Mouse (Mus musculus) hindbrain, embryonic 12.5 days (tissue): ENCODE results near the gene Rarres1. TPM values are rescaled to one million over a fixed set of nuclear protein-coding genes. Genes with fewer than 3 reads are reported as not detected.

Source experiments
- ATAC-seq: fragments of 200-750 bp; cut with Nextera tagmentation; 2 replicates; pipeline ENCODE4 v1.8.0; 2017; ENCODE audit warnings: moderate TSS enrichment; ENCODE audit not compliant: low FRiP score
- H3K27ac ChIP-seq: fragments of 300-500 bp; sonication (generic); 2 replicates; pipeline ENCODE4 v1.5.1; 2016; ENCODE audit warnings: mild to moderate bottlenecking
- H3K27me3 ChIP-seq: fragments of 300-500 bp; sonication (generic); 2 replicates; pipeline ENCODE4 v1.6.1; 2016; ENCODE audit warnings: mild to moderate bottlenecking
- H3K36me3 ChIP-seq: fragments of 300-500 bp; sonication (generic); 2 replicates; pipeline ENCODE4 v1.6.1; 2016; ENCODE audit warnings: mild to moderate bottlenecking
- H3K4me1 ChIP-seq: fragments of 300-500 bp; sonication (generic); 2 replicates; pipeline ENCODE4 v1.6.1; 2016
- H3K4me2 ChIP-seq: fragments of 300-500 bp; sonication (generic); replicated peaks from 2 replicates; pipeline ENCODE4 v1.6.1; 2016; ENCODE audit warnings: mild to moderate bottlenecking
- H3K4me3 ChIP-seq: fragments of 300-500 bp; sonication (generic); 2 replicates; pipeline ENCODE4 v1.5.1; 2016; ENCODE audit warnings: mild to moderate bottlenecking
- H3K9ac ChIP-seq: fragments of 300-500 bp; sonication (generic); 2 replicates; pipeline ENCODE4 v1.6.1; 2016; ENCODE audit warnings: mild to moderate bottlenecking, moderate library complexity
- H3K9me3 ChIP-seq: fragments of 300-500 bp; sonication (generic); replicated peaks from 2 replicates; pipeline ENCODE4 v1.6.1; 2016; ENCODE audit warnings: mild to moderate bottlenecking
- WGBS: fragments of 180-500 bp; shearing (Covaris S2); methylation state at CpG from one replicate; pipeline ENCODE4 v1.1.7; 2016; 5-methylcytosine and 5-hydroxymethylcytosine counted together
- polyA plus RNA-seq: library from polyadenylated mRNA; unstranded; fragments of >200 nt; fragmentation: Nextera tagmentation; extraction: Ambion mirVana; gene quantifications from 2 replicates; pipeline ENCODE4 v1.2.1, GENCODE M21; 2016

Gene Rarres1
- polyA plus RNA-seq, 1 experiment from 2014 or later: 1.6 TPM

GRCm38 (mm10) chr3:67485233-67485632 is 30.1 kb downstream of the Rarres1 start:
- WGBS: 86% methylated on average over 2 of the region's 2 CpGs
- ATAC-seq: no peak

GRCm38 (mm10) chr3:67482400-67482799 is 32.9 kb downstream of the Rarres1 start:
- 92% methylated on average over 10 of the region's 10 CpGs for WGBS
- Histone ChIP-seq H3K9me3 (no peaks in the 10 kb centered on the region), H3K4me3 (no peak overlapping the region), H3K27ac (no peak overlapping the region), H3K27me3 (no peaks in the 10 kb centered on the region), H3K4me1 (no peaks in the 10 kb centered on the region), H3K36me3 (peaks cover 5% of the 10 kb centered on the region; the same call in 1 of the 2 replicates), H3K9ac (no peak overlapping the region), H3K4me2 (no peak overlapping the region)
- no peak for ATAC-seq

More at GRCm38 (mm10) chr3:67485233-67485632, 30.1 kb downstream of the Rarres1 start:
- H3K27me3 ChIP-seq: no peaks in the 10 kb centered on the region
- H3K9ac ChIP-seq: no peak overlapping the region
- H3K36me3 ChIP-seq: no peaks in the 10 kb centered on the region
- no peak overlapping the region for H3K4me2 ChIP-seq
- no peak overlapping the region for H3K4me3 ChIP-seq
- no peaks in the 10 kb centered on the region for H3K4me1 ChIP-seq
- no peak overlapping the region for H3K27ac ChIP-seq
- no peaks in the 10 kb centered on the region for H3K9me3 ChIP-seq

GRCm38 (mm10) chr3:67479806-67480205 is 35.5 kb downstream of the Rarres1 start:
- Histone ChIP-seq H3K4me2 (no peak overlapping the region), H3K9me3 (no peaks in the 10 kb centered on the region), H3K4me1 (no peaks in the 10 kb centered on the region), H3K36me3 (peaks cover 12% of the 10 kb centered on the region), H3K9ac (no peak overlapping the region), H3K27ac (no peak overlapping the region), H3K27me3 (no peaks in the 10 kb centered on the region), H3K4me3 (no peak overlapping the region)
- WGBS: 93% methylated on average over 11 of the region's 11 CpGs
- ATAC-seq: no peak

- H3K27me3 ChIP-seq: no peaks in the 10 kb centered on the region
- H3K4me2 ChIP-seq: no peak overlapping the region
- H3K36me3 ChIP-seq: peaks cover 25% of the 10 kb centered on the region
- no peaks in the 10 kb centered on the region for H3K9me3 ChIP-seq
- no peak overlapping the region for H3K27ac ChIP-seq
- H3K4me1 ChIP-seq: no peaks in the 10 kb centered on the region
- H3K4me3 ChIP-seq: no peak overlapping the region
- no peak overlapping the region for H3K9ac ChIP-seq
- WGBS: 89% methylated on average over 6 of the region's 6 CpGs
- ATAC-seq: no peak
These were observed 41.9 kb downstream of the Rarres1 start for GRCm38 (mm10) chr3:67473438-67473837.

GRCm38 (mm10) chr3:67471408-67472127 is 43.8 kb downstream of the Rarres1 start:
- ATAC-seq: no peak
- Histone ChIP-seq H3K9me3 (no peaks in the 10 kb centered on the region), H3K27me3 (no peaks in the 10 kb centered on the region), H3K4me1 (no peaks in the 10 kb centered on the region), H3K27ac (no peak overlapping the region), H3K4me2 (no peak overlapping the region), H3K4me3 (no peak overlapping the region), H3K9ac (no peak overlapping the region), H3K36me3 (peaks cover 29% of the 10 kb centered on the region)
- WGBS: 87% methylated on average over 4 of the region's 4 CpGs

GRCm38 (mm10) chr3:67467281-67467680 is 48.0 kb downstream of the Rarres1 start:
- Histone ChIP-seq H3K27me3 (no peaks in the 10 kb centered on the region), H3K27ac (no peak overlapping the region), H3K4me3 (no peak overlapping the region), H3K9ac (no peak overlapping the region), H3K4me1 (peaks cover 7% of the 10 kb centered on the region), H3K36me3 (peaks cover 21% of the 10 kb centered on the region), H3K9me3 (no peaks in the 10 kb centered on the region), H3K4me2 (no peak overlapping the region)
- ATAC-seq: no peak
- 89% methylated on average over 2 of the region's 2 CpGs for WGBS

- Histone ChIP-seq H3K4me2 (no peak overlapping the region), H3K9ac (no peak overlapping the region), H3K4me3 (no peak overlapping the region), H3K4me1 (peaks cover 10% of the 10 kb centered on the region), H3K36me3 (peaks cover 17% of the 10 kb centered on the region), H3K27me3 (no peaks in the 10 kb centered on the region), H3K27ac (no peak overlapping the region), H3K9me3 (no peaks in the 10 kb centered on the region)
- WGBS: 90% methylated on average over 5 of the region's 5 CpGs
- ATAC-seq: no peak
These were observed 48.7 kb downstream of the Rarres1 start for GRCm38 (mm10) chr3:67466576-67466975.

GRCm38 (mm10) chr3:67463450-67464372 is 51.6 kb downstream of the Rarres1 start, which contains the start of gene Lxn:
Gene Lxn (minus strand): TSS chr3:67463926.
- peak; percentile 87 for ATAC-seq
- 1% methylated on average over 43 of the region's 43 CpGs for WGBS
- peak within 1 kb of the TSS; percentile 75 for H3K9ac ChIP-seq
- H3K4me1 ChIP-seq: peaks cover 15% of the 10 kb centered on the region
- H3K9me3 ChIP-seq: no peaks in the 10 kb centered on the region
- H3K36me3 ChIP-seq: peaks cover 21% of the 10 kb centered on the region
- peak within 1 kb of the TSS; percentile 54 for H3K4me3 ChIP-seq
- H3K4me2 ChIP-seq: peak within 1 kb of the TSS; percentile 82
- H3K27me3 ChIP-seq: no peaks in the 10 kb centered on the region
- H3K27ac ChIP-seq: peak within 1 kb of the TSS; percentile 78

- peaks cover 22% of the 10 kb centered on the region for H3K36me3 ChIP-seq
- H3K9ac ChIP-seq: peak overlapping the region; percentile 75
- H3K27ac ChIP-seq: peak overlapping the region; percentile 78
- peak overlapping the region; percentile 54 for H3K4me3 ChIP-seq
- no peaks in the 10 kb centered on the region for H3K9me3 ChIP-seq
- H3K27me3 ChIP-seq: no peaks in the 10 kb centered on the region
- H3K4me2 ChIP-seq: peak overlapping the region; percentile 82
- no peak for ATAC-seq
- WGBS: 5% methylated on average over 12 of the region's 12 CpGs
- H3K4me1 ChIP-seq: peaks cover 15% of the 10 kb centered on the region
These were observed 52.3 kb downstream of the Rarres1 start for GRCm38 (mm10) chr3:67463001-67463400.

GRCm38 (mm10) chr3:67462578-67462977 is 52.7 kb downstream of the Rarres1 start:
- Histone ChIP-seq H3K9me3 (no peaks in the 10 kb centered on the region), H3K27me3 (no peaks in the 10 kb centered on the region), H3K36me3 (peaks cover 21% of the 10 kb centered on the region), H3K27ac (peak overlapping the region; percentile 78; the same call in 1 of the 2 replicates), H3K4me1 (peaks cover 15% of the 10 kb centered on the region), H3K4me3 (peak overlapping the region; percentile 54), H3K4me2 (peak overlapping the region; percentile 82), H3K9ac (peak overlapping the region; percentile 75)
- no peak for ATAC-seq
- 54% methylated on average over 10 of the region's 10 CpGs for WGBS

- H3K27me3 ChIP-seq: no peaks in the 10 kb centered on the region
- no peak overlapping the region for H3K4me3 ChIP-seq
- WGBS: 74% methylated on average over 7 of the region's 7 CpGs
- peaks cover 26% of the 10 kb centered on the region for H3K36me3 ChIP-seq
- no peaks in the 10 kb centered on the region for H3K9me3 ChIP-seq
- ATAC-seq: no peak
- peaks cover 15% of the 10 kb centered on the region for H3K4me1 ChIP-seq
- H3K9ac ChIP-seq: no peak overlapping the region
- H3K27ac ChIP-seq: no peak overlapping the region
- peak overlapping the region; percentile 82 for H3K4me2 ChIP-seq
These were observed 53.3 kb downstream of the Rarres1 start for GRCm38 (mm10) chr3:67462015-67462414.

- H3K9ac ChIP-seq: no peak overlapping the region
- H3K4me1 ChIP-seq: peaks cover 15% of the 10 kb centered on the region
- H3K4me3 ChIP-seq: no peak overlapping the region
- no peak overlapping the region for H3K4me2 ChIP-seq
- H3K36me3 ChIP-seq: peaks cover 43% of the 10 kb centered on the region
- WGBS: 73% methylated on average over 3 of the region's 3 CpGs
- H3K27me3 ChIP-seq: no peaks in the 10 kb centered on the region
- H3K27ac ChIP-seq: no peak overlapping the region
- no peak for ATAC-seq
- H3K9me3 ChIP-seq: no peaks in the 10 kb centered on the region
These were observed 55.4 kb downstream of the Rarres1 start for GRCm38 (mm10) chr3:67459881-67460280.
